Mouse (Mus musculus): Measurements from ENCODE around the gene Svep1.

DNA sequence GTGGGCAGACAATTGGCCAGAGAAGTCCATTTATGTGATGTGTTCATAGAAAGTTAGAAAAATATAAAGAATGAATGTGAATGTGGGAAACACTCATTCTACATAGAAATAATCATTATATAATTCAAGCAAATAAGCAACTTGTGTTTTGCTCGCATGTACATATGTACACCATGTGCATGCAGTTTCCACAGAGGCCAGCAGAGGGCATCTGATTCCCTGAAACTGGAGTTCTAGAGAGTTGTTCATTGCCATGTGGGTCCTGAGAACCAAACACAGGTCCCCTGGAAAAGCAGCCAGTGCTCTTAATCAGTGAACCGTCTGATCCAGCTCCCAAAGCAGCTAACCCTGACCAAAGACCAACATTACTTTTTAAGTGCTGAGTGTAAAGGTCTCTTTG, 60.0 kb downstream of the Svep1 start:
- no peak for TF ChIP-seq CTCF (IDR thresholded peaks at IDR 0.05; ENCODE audit: low read depth)
- TF ChIP-seq EP300 (IDR thresholded peaks at IDR 0.05; ENCODE audit: low read depth), result no peak
